Mouse (Mus musculus) gastrocnemius, adult 8-10 months (tissue): ENCODE results near the gene Map3k3. TPM values are rescaled to one million over a fixed set of nuclear protein-coding genes. Genes with fewer than 3 reads are reported as not detected.
A peak's percentile ranks its signal among the peaks of the same experiment; 100 is the strongest.

Experiments
- DNase-seq, 2 experiments: peaks; one replicate each; pipeline ENCODE4 v3.0.0; 2022; ENCODE audit warnings: low spot score in 2 of 2
- total RNA-seq, 4 experiments: library from RNA; stranded (reverse); gene quantifications; 2 replicates each; pipeline ENCODE4 v1.2.4; 2022

The Map3k3 gene
- total RNA-seq, 4 experiments from 2014 or later: 20.6 to 24.8 (median 22.5) TPM

GRCm38 (mm10) chr11:106158081-106158929 lies 73.9 kb downstream of the Map3k3 start:
- DNase-seq: no peak

- no peak for DNase-seq
Measured at GRCm38 (mm10) chr11:106158930-106159215, 74.5 kb downstream of the Map3k3 start.

GRCm38 (mm10) chr11:106159216-106159920 lies 75.0 kb downstream of the Map3k3 start:
- DNase-seq: no peak

- DNase-seq: peak in 1 of 2 experiments; percentile 41
Measured at GRCm38 (mm10) chr11:106159921-106160840, 75.8 kb downstream of the Map3k3 start.

- DNase-seq: no peak
Measured at GRCm38 (mm10) chr11:106160841-106161721, 76.7 kb downstream of the Map3k3 start, which contains the start of the genes Gm10840 and Limd2. Gene Gm10840, plus strand, starts transcription at chr11:106160850. Gene Limd2, minus strand, starts transcription at chr11:106160860.

GRCm38 (mm10) chr11:106162237-106162636 lies 77.8 kb downstream of the Map3k3 start:
- no peak for DNase-seq

GRCm38 (mm10) chr11:106163546-106163945 lies 79.1 kb downstream of the Map3k3 start:
- DNase-seq: no peak

GRCm38 (mm10) chr11:106164601-106165180 lies 80.3 kb downstream of the Map3k3 start:
- no peak for DNase-seq

GRCm38 (mm10) chr11:106167435-106167834 lies 83.0 kb downstream of the Map3k3 start:
- DNase-seq: no peak

GRCm38 (mm10) chr11:106170807-106171206 lies 86.4 kb downstream of the Map3k3 start:
- no peak for DNase-seq

GRCm38 (mm10) chr11:106173228-106173627 lies 88.8 kb downstream of the Map3k3 start:
- no peak for DNase-seq

GRCm38 (mm10) chr11:106174372-106174771 lies 90.0 kb downstream of the Map3k3 start:
- peak; percentile 52 to 75 for DNase-seq

- DNase-seq: peak; percentile 64 to 77
Measured at GRCm38 (mm10) chr11:106175081-106175480, 90.7 kb downstream of the Map3k3 start.

GRCm38 (mm10) chr11:106176372-106176771 lies 92.0 kb downstream of the Map3k3 start:
- DNase-seq: no peak

- no peak for DNase-seq
Measured at GRCm38 (mm10) chr11:106178036-106178782, 93.8 kb downstream of the Map3k3 start.

- DNase-seq: no peak
Measured at GRCm38 (mm10) chr11:106179711-106180448, 95.5 kb downstream of the Map3k3 start.

GRCm38 (mm10) chr11:106180449-106180801 lies 96.0 kb downstream of the Map3k3 start:
- no peak for DNase-seq

- no peak for DNase-seq
Measured at GRCm38 (mm10) chr11:106187326-106187725, 102.9 kb downstream of the Map3k3 start.

GRCm38 (mm10) chr11:106191716-106192115 lies 107.3 kb downstream of the Map3k3 start:
- no peak for DNase-seq
